Mouse (Mus musculus) adipocyte (in vitro differentiated cells): ENCODE measurements at regions not wholly inside any gene's neighbourhood (a gene's known extent, or its start where the extent isn't known, plus 50 kb on each side); places are given as distances from the start of the nearest gene placed in this dataset.
A peak's percentile ranks its signal among the peaks of the same experiment; 100 is the strongest.

ENCODE experiments used
- DNase-seq: peaks from one replicate; pipeline ENCODE4 v3.0.0-alpha.2; 2016; ENCODE audit warnings: low spot score

DNA sequence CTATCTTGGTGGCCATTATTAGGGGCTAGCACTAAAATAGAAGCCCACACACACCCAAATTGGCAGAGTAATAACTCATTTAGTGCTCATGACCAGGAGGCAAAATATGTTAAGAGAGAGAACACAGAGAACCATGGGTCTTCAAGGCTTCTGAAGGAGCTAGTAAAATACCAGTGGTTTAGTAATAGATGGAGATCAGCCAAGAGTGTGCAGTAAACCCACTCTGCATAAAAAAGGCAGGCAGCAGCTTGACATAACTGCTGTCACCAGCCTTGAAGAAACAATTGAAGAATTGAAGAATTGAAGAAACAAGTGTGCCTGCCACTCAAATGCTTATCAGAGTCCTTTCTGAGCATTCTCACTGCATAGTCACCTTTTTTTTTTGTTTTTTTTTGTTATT lies 227.9 kb downstream of the Csl start:
- DNase-seq: peak; percentile 30

DNA sequence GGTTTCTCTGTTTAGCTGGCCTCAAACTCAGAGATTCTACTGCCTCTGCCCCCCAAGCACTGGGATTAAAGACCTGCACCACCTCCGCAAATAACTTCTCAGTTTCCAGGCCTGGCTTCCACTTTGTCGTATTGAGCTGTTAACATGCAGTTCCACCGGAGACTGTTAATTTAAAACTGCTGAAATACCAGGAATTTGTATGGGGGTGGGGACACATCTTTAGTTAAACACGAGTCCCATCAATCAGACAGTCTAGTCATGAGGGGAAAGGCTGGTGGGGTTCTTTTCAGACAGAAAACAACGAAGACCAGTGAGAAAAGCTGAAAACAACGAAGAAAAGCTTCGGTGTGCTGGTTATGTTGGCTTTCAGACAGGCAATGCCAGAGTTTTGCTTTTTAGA lies 227.5 kb downstream of the Csl start:
- no peak for DNase-seq

DNA sequence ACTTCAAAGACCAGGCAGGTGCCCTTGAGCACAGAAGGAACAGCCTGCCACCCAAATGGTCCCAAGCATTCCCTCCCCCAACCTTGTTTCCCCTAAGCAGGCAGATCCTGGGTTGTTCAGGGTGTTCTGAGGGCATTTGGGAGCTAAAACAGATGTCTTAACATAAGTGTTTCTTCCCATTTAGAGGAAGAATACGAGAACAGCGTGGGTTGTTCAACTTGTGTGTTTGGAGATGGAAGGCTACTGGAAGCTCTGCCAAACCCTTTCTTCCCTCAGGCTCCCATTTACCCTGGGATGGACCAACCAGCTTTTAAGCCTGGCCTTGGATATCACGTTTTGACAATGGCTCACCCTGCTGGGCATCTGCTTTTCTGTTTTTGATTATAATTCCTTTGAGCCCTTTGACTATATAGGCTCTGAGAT lies 226.8 kb downstream of the Csl start:
- DNase-seq: peak; percentile 12

DNA sequence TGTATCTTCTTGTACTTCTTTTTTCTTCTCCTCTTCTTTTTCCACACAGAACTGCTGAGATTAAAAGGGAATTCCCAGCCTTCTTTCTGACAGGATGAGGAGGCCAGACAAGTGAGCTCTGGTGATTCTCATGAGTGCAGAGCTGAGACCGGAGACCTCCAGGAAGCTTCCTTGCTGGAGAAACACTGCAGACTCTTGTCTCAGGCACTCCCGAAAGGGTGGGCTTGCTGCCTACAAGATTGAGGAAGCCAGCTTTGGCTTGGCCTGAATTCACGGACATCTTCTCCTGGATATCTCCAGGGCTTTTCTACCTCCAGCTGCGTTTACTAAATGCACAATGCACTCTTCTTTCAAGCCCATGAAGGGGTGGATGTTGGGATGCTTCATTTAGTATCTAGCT lies 226.0 kb downstream of the Csl start:
- no peak for DNase-seq

DNA sequence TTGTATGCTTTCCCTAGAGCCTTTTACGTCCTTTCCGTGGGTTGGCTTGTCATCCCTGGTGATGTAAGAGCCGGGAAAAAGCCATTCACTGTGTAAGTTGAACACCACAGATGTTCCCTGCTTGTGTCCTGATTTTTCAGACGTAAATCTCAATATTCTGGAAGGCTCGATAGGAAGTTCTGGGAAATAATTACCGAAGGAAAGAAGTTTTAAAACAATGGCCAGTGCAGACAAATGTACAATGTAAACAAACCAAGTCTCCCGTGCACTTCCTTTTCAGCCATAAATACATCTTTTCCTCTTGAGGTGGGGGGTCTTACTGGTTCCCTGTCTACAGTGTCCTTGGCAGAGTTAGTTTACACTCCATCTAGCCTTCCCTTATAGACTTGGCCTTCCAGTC lies 225.2 kb downstream of the Csl start:
- no peak for DNase-seq

DNA sequence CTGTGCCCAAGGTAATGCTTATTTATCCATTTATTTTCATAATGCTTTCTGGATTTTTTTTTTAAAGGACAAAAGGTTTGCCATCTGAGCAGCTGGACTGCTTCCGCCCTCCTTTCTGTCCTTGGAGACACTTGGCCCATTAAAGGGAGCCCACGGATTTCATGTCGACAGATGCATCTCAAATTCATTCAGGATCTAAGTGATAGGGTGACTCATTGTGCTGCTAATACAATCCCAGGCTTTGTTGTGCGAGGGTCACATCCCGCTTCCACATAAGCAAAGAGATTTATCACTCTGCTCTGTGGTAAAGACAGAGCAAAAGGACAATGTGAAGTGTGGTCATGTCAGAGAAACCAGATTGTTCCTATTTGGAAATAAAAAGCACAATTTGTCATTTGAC lies 220.8 kb downstream of the Csl start:
- no peak for DNase-seq

DNA sequence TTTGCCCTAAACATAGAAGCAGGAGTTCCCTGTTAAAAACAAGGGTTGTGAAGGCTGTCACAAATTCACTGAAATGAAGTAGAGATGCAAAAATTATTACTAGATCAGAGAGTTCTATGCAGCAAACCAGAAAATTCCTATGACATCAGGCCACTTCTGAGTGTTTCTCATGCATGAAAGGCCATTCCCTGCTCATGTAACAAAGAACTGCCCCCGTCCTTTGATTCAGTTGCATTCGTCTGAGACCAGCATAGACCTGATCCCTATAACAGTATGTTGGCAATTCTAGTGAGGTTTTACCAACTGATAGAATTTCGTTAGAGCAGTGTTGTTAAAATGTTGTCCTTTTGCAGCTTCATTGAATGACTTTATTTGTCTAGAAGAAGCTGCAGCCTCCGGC lies 207.1 kb downstream of the Csl start:
- no peak for DNase-seq

DNA sequence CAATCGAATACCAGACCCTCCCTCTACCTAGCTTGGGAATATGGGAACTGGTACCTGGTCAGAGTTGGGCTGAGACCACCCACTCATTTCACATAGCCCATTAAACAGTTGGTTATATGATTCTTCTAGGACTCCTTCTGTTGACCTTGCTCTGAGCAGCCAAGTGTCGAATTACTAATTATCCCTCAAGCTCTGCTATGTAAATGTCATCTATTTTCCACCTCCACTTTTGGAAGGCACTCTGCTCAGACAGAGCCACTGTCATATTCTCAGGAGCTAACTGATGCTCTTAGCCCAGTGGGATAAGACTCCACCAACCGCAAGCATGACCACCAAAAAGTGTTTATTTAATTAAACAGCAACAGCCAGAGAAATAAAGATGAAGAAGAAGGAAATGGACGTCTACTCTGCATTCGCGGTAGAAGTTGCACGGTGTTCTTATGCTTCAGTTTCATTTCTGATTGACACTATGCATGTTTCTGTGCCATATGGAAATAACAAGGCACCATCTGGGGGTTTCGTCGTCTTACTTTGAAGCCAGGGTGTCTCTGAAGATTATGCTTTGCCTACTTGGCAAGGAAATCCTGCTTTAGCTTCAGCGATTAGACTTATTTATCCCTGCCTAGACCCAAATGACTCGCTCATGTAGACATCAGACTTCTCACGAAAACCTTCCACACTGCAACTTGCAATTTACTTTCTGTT lies 206.5 kb downstream of the Csl start:
- DNase-seq: no peak

DNA sequence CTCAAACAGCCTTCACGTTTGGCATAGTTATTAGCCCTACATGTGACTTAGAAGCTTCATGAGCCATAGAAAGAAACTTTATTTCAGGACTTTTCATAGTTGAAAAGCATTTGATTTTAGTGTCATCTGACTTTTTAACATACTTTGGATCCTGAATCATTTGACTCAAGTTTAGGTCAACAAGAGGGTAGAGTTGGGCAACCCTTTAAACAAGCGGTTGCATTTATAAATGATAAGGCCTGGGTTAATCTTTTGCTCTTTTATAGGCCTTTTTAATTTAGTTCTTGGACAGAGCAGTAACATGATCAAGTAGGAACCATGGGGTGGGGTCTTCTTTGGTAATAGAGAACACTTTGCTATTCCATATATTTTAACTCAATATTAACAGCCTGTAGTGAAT lies 204.4 kb downstream of the Csl start:
- DNase-seq: no peak

DNA sequence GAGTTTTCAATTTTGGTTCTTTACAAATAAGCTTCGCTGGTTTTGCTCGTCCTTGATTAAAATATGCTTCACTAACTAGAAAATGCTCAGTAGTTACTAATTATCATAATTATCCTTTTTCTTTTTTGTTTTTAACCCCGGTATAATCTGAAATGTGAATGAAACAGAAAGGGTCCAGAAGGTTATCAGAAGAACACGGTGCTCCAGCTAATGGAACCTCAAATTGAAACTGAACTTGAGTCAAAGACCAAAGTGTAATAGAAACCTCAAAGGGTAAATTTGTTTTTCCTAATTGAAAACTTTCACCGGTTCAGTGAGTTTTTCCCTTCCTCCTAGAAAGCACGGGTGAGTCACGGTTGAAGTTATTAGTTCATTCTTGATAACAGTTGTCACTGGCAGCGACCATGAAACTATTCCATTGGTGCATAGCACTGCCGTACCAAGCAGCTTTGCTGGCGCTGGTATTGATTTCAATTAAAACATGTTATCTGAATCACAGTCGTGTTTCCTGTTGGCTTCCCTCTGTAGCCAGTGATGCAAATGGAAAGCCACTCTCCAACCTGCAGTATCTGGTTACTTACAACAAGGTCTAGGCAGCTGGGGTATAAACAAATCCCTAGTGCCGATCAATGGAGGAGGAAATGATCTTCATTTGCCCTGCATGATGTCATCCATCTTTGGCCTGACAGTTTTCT lies 203.7 kb downstream of the Csl start:
- DNase-seq: no peak

DNA sequence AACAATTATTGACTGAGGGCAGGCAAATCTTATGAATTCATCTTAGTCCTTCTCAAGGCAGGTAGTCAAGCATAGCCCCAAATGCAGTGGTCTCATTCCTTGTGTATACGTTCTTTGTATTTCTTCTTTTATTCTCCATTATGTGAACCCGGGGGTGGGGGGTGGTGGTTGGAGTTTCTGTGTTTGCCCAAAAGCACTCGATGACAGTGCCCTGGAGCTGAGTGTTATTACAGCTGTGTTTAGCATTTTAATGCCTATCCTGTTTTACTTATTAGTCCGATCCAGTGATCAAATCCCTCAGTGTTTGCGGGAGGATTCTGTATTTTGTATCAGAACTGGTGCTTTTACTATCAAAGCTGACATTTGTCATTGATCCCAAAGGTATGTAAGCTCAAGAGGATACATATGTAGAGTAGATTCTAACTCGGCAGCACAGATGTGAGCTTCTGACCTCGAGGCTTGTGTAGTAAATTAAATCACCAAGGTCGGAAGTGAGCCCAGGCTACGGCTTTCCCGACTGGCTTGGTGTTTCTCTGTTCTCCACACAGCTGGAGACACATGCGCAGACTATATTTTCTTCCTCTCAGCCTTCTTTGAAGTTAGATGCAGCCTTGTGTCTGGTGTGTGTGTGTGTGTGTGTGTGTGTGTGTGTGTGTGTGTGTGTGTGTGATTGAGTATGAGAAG lies 203.0 kb downstream of the Csl start:
- DNase-seq: no peak

DNA sequence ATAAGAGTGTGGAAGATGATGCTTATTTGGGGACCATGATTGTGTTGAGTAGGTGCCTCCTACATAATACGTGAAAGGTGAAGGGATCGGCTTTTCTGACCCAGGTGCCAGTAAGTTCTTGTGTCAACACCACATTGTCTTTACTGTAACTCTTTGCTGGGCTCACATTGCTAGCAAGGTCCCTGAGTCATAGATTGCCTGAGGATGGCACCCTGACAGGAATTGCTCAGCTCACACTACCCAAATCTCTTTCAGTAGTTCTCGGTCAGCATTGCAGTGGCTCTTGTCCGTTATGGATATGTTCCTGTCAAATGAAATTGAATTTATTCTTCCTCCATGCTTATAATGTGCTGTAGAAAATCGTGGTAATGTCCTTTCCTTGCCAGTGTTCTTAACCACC lies 200.8 kb downstream of the Csl start:
- no peak for DNase-seq

DNA sequence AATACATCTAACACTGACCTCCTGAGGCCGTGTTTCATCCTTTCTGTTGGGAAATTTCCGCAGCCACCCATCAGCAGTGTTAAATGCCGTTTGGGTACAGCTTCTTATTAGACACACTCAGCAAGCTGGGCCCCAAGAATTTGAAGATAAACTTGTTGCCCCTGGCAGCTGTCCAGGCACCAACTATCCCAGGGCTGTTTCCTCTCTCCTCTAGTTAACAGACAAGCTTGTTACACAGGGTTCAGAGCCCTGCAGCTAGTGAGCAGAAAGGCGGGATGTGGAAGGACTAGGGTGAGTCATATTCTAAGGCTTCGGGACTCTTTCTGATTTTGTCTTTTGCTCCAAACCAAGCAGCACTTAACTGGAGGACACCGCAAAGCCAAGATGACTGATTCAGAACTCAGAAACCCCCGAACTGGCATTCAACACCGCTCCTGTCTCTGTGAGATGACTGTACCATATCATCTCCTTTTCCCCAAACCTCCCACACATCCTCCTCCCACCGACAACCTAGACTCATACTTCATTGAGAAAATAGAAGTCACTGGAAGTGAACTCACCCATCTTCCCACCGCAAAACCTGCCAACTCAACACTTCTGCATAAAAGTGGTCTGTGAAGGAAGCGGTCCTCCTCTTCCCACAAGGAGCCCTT lies 198.2 kb downstream of the Csl start:
- peak; percentile 12 for DNase-seq

DNA sequence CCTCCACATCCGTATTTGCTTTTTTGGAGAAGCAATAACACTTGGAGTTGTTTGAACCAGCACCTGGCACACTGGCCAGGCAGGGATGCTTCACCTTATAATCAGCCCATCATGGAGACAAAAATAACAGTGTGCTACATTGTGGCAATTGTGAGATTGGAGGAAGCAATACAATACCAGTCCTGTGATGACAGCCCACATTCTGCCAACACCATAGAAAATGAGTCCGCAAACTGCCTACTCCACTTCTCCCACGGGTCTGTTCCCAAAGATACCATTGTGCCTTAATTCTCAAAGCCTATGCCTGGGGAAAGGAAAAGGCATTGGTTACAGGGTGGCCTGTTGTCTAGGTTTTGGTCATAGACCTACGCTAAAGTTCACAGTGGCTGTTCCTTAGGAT lies 194.9 kb downstream of the Csl start:
- no peak for DNase-seq

DNA sequence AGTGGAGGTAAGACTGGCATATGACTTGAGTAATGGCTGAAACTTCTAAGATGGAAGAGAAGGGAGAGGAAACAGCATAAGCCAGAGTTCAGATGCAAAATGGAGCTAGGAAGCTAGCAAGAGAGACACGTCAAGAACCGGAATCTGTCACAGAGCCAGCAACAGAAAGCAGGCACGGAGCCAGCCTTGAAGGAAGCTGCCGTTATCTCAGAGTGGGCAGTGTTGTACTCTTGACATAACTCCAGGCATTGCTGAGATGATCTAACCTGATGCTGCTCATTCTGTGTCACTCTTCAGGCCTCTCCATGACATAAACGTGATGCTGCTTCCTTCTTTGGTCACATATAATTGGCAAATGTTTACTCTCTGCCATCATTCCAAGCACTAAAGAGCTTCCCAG lies 191.0 kb downstream of the Csl start:
- DNase-seq: no peak

DNA sequence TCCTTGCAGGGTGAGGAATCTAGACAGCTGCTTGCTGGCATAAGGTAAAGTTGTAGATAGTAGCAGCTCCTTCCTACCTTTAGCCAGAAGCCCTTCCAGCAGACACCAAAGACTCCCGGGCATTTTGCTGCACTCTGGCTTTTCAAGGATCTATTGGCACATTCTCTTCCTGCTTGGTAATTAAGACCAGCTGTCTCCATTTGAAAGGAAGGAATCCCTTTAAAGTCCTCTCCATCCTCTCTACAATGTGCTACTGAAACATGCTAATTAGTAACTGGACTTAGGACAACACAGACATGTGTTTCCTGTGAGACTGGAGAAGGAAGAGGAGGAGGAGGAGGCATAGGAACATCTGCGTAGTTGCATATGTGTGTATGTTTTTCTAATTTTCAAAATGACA lies 189.3 kb downstream of the Csl start:
- DNase-seq: no peak

DNA sequence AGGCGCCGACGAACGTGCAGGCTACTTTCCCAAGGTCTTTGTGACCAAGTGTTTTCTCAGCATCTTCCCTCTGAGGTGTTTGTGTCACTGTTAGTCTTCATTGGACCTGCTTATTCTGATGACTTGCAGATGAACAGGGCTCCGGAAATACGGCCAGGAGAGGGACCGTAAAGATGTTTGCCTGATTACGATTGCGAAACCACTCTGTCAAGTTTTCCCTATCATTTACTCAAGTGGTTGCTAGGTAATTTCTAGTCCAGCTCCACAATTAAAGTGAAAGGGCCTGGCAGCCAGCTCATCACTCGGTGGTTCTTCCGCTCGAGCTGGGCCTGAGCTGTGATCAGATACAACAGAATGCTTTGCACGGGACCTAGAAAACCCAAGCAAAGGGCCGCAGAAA lies 185.5 kb downstream of the Csl start:
- DNase-seq: no peak

DNA sequence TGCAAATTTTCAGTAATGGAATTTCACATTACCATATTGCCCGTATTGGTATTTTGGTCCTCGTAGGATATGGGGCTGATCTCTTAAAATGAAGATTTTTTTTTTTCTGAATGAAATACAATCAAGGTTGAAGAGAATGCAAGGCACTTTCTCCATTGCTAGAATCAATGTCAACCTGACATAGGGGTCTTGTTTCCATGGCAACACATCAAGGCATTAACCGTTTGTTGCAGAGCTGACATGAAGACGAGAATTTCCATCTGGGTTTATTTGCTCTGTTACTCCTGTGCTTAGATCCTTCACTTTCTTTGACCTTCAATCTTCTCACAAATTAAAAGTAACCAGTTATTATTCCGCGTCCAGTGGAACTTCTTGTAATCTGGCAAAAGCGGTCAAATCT lies 184.2 kb downstream of the Csl start:
- DNase-seq: no peak

DNA sequence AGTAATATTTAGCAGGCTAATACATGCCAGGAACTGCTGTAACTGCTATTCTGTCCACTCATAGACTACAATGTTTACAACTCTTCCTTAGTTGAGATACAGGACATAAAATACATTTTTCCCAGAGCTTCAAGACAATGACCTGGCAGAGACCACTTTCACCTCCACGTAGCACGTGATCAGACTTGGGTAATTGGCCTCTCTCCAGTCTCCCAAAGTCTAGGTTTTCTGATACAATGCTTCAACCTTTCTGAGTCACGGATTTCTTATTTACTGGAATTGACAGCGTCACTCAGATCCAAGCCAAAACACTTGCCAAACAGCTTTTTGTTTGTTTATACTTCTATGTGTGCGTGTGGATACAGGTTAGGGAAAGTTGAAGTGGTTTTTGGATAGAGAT lies 183.2 kb downstream of the Csl start:
- peak; percentile 8 for DNase-seq

DNA sequence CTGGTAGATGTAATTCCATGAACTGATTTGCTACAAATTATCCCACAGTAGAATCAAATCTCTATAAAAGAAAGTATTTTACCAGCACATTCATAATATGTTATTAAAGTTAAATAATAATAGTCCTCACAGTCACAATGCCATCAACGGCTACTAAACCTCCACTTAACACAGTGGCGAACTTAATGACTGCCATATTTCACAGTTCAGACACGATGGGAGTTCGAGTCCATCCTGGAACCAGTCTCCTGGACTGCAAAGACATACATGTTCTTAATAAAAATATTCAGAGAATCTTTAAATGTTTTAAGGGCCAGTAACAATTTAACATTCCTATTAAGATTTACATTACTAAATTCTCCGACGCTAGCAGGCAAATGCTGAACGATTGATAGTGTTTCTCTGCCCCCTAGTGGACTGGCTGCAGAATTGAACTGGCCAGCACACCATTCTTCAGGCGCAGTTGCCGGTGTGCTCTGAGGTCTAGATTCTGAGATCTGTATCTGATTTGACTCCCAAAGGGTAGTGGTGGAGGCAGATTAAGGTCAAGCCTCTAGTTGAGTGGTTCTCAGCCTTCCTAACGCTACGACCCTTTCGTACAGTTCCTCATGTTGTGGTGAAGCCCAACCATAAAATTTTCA lies 182.3 kb downstream of the Csl start:
- DNase-seq: peak; percentile 76

DNA sequence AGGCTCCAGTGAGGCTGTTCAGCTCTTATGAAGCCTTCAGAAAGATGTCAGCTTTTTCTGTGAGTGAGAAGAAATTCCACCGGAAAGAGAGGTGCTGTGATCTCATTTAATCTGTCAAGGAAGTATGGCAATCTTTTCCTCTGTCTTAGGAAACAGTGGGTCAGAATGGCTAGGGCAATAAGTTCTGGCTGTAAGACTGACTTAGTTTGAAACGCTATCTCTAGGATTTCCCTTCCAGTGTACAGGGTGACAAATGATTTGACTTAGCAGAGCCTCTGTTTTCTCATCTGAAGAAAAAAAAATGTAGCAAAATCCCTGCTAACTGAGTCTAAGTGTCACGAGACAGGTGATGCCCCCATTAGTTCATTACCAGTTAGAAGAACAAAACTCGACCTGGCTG lies 181.1 kb downstream of the Csl start:
- DNase-seq: no peak

DNA sequence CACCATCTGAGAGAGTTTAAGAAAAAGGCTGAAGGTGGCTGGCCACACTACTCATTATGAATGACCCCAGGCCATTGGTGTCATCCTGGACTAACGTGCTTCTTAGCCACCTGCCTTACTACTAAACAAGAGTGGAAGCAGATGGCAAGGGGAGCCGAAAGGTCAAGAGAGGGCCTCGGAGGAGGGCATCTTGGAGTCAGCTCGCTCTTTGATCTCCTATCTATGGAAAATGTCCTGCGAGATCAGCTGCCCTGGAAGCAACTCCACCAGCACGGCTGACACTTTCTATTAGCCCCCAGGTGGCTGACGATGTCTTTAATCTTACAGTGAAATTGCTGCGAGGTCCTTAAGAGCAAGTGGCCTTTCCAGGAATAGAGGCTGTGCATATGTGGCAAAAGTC lies 179.3 kb downstream of the Csl start:
- no peak for DNase-seq

DNA sequence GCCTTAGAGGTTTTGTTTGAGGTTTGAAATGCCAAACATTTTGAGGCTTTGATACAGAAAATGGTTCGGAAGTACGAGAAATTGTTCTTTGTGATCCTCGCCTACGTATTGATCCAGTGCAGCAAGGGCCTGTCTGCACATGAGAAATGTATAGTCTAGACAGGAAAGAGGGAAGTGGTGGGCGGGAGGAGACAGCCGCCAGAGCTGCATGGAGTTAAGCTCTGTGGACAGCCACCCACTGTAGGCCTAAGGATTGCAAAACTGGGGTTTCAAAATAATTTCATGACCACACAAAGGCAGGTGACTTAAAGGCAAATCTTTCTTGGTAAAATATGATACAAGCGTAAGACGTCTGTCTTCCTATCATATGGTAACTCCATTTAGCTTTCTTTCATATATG lies 178.4 kb downstream of the Csl start:
- no peak for DNase-seq
